Mouse (Mus musculus) embryonic fibroblast, embryonic 13.5 days (primary cell): ENCODE measurements around the gene Il12rb1.

Source experiments
- CTCF ChIP-seq: IDR thresholded peaks from 2 replicates; pipeline ENCODE4 v1.5.1; 2011; ENCODE audit warnings: mild to moderate bottlenecking, control low read depth, low read length, moderate library complexity, borderline replicate concordance; ENCODE audit not compliant: insufficient read depth
- POLR2A ChIP-seq: IDR thresholded peaks from 2 replicates; pipeline ENCODE4 v1.6.1; 2011; ENCODE audit warnings: low read depth, mild to moderate bottlenecking, control low read depth, low read length, moderate library complexity

DNA sequence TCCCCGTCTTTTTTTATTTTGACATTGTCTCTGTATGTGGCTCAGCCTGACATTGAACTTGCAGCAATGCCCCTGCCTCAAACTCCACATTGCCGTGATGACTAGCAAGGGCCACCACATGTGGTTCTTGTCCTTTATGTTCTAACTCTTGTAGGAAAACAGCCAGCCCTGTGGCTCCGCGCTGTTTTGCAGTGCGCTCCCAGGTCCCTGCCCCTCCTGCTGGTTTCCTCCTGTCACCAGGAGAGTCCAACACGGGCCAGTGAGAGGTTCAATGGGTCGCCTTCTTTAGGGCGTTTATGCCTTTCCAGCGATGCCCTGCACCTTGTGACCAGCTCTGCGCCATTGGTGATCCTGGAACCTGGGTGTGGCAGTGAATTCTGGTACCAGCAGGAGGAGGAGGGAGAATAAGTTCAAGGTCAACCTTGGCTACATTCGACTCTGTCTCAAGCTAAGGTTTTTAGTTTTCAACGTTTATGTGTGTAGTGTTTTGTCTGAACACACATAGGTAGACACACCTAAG, 57.8 kb downstream of the Il12rb1 start:
- no peak for TF ChIP-seq CTCF
- TF ChIP-seq POLR2A: no peak
